Mouse (Mus musculus): ENCODE measurements around the gene Vmn1r17.
"Not testable (repeated sequence)": the region's sequence is repeated elsewhere in the genome, so short reads cannot be mapped to it uniquely, and the experiment has no call there.

Vmn1r17 gene

GRCm38 (mm10) chr6:57363627-57364026 lies at the start of gene Vmn1r17:
Gene Vmn1r17, minus strand, starts transcription at chr6:57363727.
- DNase-seq (ENCODE audit: low read depth), result no peak

- DNase-seq (ENCODE audit: low read depth), result not testable (repeated sequence)
These were observed 40.0 kb upstream of the Vmn1r17 start, which contains the start of gene Vmn1r19 for GRCm38 (mm10) chr6:57403480-57403879. Gene Vmn1r19, plus strand, starts transcription at chr6:57403780.

GRCm38 (mm10) chr6:57395683-57396082 lies 32.2 kb upstream of the Vmn1r17 start, which contains the start of gene Vmn1r18:
Gene Vmn1r18, minus strand, starts transcription at chr6:57395783.
- no peak for DNase-seq (ENCODE audit: low read depth)

- no peak for DNase-seq (ENCODE audit: low read depth)
These were observed 4.0 kb upstream of the Vmn1r17 start for GRCm38 (mm10) chr6:57367496-57367895.

- not testable (repeated sequence) for DNase-seq (ENCODE audit: low read depth)
These were observed 2.3 kb upstream of the Vmn1r17 start for GRCm38 (mm10) chr6:57365866-57366265.

GRCm38 (mm10) chr6:57356864-57357263 lies 6.7 kb downstream of the Vmn1r17 start:
- no peak for DNase-seq (ENCODE audit: low read depth)

GRCm38 (mm10) chr6:57329394-57329793 lies 34.1 kb downstream of the Vmn1r17 start, which contains the start of gene Vmn1r16:
Gene Vmn1r16, minus strand, starts transcription at chr6:57329494.
- DNase-seq (ENCODE audit: low read depth), result no peak

GRCm38 (mm10) chr6:57326176-57326575 lies 37.4 kb downstream of the Vmn1r17 start:
- no peak for DNase-seq (ENCODE audit: low read depth)
